Mouse (Mus musculus) c-Kit-positive CD71-positive TER-119-negative erythroid progenitor cells, embryonic 14.5 days (primary cell): ENCODE data around the gene Srms.

Experiments
- DNase-seq: peaks from one replicate; pipeline ENCODE4 v3.0.0-alpha.2; 2013; ENCODE audit warnings: low read depth

Gene Srms

DNA sequence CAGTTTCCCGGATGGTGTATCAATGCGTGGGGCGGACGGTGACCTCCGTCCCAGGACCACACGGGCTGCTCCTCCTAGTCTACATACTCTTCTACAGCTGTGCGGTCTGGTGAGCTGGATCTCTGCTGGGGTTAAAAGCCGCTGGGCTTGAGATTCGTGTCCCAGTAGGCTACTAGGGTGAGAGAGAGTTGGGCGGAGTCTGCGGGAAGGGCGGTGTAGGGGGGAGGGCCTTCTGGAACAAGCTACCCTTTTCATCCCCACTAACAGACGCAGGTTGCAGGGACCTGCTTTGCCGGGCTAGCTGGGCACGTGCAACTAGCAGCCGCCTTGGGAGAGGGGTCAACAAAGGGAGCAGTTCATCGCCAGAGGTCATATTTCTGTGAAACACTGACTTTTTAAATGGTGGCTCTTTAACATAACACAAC is at the start of gene Srms:
Gene Srms, minus strand, starts transcription at position 165 of the 425 bp plus-strand sequence.
- no peak for DNase-seq

- no peak for DNase-seq
Measured at GRCm38 (mm10) chr2:181253248-181253647, 40.3 kb upstream of the Srms start.

DNA sequence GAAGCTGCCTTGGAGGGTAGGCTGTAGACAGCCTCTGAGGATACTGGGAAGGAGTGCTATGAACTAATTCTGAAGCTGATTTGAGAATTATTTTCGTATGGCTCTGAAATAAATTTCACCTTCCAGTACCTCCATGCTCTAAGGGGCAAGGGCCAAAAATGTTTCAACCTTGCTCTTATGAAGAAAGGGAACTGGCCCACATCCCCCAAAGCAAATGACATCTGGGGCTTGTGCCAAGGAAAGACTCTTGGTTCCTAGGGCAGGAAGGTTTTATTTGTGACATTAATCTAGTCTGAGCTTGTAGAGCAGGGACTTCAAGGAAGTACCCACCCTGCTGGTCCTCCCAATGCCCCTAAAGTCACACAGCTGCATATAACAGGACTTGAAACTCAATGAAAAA is 38.9 kb upstream of the Srms start:
- no peak for DNase-seq

DNA sequence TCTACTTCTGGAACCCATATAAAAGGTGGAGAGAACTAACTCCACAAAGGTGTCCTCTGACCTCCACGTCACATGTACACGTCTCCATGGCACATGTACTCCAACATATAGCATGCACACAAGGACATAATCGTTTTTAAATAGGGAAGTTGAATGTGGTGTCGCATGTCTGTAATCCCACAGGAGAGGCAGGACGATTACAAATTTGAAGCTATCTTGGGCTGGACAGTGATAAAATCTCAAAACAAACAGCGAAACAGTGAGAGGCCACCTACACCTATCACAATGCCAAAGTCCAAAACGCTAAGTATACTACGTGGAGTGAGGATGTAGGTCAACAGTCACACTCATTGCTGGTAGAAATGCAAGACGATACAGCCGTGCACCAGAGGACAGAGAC is 36.2 kb upstream of the Srms start:
- no peak for DNase-seq

GRCm38 (mm10) chr2:181245031-181245430 is 32.0 kb upstream of the Srms start:
- no peak for DNase-seq

DNA sequence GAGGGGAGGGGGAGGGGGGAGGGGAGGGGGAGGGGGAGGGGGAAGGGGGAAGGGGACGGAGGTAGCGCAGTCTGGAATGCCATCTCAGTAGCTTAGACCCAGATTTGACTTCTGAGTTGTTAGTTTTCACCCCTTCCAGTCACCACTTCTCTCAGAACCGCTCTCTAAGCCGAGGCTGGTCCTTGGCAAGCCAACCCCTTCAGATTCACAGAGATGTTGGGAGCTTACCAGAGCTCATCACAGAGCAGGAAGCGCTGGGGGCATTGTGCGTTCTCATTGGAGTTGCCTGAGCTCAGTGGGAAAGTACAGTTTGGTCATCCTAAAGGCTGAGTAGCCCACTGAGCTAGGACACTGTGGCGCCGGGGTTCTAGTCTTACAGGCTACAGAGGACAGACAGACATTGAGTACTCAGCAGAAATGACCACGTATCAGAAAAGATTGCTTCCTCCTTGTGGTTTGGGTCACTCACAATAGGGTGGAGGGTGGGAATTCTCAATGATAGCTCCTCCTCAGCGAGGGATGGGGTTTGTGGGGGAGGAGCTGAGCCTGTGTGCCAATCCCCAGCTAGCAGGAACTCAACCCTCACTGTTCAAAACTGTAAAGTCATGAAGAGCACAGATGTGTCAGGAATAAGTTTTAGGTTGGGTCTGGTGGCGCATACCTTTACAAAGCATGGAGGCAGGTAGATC is 30.9 kb upstream of the Srms start:
- DNase-seq, result no peak

DNA sequence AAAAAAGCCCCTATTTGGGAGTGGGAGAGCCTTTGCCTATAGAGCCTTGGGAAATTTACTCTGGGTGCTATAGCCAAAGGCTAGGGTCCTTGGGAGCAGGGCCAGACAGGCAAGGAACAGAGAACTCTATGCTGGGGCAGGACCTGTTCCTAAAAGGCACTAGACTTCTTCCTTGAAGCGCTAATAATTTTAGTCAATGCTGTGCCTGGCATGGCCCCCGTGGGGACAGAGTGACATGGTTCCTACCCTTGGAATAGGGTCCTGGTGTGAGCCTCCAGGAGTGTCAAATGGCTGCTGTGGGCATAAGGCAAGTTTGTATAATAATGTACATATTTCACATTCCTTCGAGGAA is 29.3 kb upstream of the Srms start:
- DNase-seq, result no peak

- DNase-seq, result peak; percentile 64
Measured at GRCm38 (mm10) chr2:181241602-181242313, 28.8 kb upstream of the Srms start, which contains the start of gene Helz2. Gene Helz2 (minus strand): TSS chr2:181242027.

DNA sequence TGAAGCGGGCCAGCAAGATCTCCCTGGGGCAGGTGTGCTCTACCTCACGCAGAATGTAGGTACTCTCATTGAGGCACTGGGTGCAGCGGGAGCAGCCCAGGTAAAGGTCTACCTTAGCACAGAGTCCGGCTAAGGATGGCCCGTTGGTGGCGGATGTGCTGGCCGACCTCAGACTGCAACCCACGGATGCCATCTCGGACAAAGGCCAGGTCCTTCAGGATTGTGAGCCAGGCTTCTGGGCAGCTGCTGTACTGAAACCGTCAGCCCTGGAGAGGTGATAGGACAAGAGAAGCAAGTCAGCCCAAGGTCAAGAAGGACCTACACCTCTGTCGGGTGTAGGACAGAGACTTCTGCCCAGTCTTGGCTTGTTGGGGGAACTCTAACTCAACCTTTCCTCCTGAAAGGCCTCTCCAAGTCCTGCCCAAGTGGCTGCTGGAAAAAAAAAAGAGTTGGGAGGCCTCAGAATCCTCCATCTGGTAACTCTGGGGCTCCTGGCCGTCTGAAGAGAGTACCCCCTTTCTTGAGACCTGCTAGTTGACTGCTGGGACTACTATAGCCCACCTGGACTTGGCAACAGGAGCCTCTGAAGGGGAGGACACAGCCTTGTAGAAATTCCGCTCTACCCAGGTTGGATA is 27.9 kb upstream of the Srms start:
- DNase-seq, result no peak

DNA sequence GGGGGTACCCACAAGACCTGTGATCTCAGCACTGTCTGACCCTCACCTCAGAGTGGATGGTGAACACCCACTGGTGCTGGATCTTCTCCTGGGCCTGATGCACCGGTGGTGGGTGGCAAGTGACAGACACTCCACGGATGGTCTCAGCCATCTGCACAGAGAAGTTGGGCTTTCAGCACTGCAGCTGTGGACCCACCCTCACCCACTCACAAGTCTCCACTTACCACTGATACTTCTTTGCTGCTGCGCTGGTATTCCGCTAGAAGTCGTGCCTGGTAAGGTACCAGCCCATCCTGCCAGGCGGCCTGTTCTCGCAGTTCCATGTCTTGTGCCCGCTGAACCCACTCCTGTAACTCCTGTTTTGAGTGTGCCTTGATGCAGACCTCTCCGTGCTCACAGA is 26.3 kb upstream of the Srms start:
- no peak for DNase-seq

GRCm38 (mm10) chr2:181238861-181239260 is 25.9 kb upstream of the Srms start:
- no peak for DNase-seq

DNA sequence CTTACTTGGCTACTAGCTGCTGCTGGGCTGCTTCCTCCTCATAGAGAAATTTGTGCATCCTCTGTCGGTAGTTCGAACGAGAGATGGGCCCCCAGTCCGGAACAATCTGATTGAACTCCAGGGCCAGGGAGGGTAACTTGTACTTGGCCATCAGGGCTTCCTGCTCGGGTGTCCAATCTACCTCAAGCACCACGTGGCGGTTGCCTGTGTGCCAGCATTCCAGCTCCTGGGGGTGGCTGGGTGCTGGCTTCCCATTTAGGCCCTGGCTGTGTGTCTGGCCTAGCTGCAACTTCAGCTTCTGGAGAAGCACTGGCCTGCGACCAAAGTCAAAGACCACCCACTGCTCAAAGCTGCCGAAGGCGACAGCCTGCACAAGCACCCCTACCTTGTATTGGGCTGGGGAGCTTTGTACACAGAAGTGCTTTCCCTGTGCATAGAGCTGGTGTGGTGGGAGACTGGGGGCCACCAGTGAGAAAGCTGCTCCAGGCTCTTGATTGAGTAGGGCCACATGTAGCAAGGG is 25.2 kb upstream of the Srms start:
- no peak for DNase-seq

DNA sequence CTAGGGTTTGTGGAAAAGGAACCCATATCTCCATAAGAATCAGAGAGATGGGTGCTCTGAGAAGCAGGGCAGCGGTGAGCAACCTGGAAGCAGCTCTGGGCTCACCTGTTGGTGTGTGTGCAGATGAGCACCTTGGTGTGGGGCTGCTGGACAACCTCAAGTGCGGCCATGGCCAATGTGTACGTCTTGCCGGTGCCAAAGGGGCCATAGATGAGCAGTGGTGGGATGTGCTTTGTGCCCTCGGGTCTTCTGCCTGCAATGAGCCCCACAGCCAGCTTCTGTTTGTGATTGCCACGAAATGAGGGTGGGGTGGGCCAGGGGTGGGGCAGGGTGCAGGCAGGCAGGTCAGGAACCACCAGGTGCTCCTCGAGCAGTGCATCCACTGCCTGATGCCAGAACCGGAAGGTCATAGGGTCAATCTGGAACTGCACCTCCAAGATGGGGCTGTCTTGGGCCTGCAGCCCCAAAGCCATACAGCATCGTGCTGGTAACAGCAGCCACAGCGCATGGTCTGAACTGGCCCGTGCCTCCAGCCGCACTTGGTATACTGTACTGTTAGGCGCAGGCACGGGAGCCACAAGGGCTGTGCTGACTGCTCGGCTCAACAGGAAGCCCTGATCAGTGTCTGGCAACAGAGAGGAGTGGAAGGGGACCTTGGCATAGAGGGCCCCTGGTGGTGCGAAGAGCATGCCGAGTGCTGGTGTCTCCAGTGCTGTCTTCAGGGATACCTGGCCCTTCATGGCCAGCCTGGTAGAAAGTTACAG is 24.4 kb upstream of the Srms start:
- DNase-seq, result no peak

DNA sequence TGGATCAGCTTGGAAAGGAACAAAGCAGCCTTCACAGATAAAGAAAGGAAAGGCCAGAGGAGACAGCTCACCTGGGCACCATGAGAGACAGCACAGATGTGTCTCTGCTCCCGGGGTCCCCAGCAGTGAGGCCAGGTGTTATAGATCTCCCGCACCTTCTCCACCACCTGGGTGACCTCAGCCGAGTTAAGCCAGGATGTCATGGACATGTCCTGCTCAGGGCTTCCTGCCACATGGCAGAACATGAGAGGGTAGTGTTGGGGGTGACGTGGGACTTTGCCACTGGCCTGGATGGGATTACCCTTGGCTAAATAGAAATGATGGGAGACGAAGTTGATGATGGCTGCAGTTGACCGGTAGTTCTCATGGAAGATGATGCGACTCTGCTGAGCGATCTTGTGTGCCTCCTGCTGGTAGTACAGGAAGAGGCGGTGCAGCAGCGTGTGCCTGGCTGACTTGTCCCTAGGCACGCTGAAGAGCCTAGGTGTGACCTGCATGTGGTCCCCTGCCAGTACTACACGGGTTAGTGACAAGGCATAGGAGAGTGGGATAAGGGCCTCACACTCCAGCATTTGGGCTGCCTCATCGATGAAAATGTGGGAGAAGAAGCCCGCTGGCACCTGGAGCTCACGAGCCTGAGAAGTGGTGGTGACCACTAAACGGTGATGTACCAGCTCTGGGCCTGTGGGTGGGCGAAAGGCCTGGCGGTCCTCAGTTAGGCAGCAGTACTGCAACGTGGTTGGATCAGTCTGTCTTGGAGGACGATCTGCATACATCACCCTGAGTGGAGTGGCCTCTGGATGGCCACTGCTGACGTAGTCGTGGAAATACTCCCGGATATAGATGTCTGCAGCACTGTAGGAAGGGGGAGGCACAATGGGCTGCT is 22.9 kb upstream of the Srms start:
- DNase-seq, result no peak

- DNase-seq, result no peak
Measured at GRCm38 (mm10) chr2:181234680-181235079, 21.7 kb upstream of the Srms start.

GRCm38 (mm10) chr2:181233443-181233842 is 20.5 kb upstream of the Srms start:
- no peak for DNase-seq

GRCm38 (mm10) chr2:181231171-181231570 is 18.2 kb upstream of the Srms start:
- DNase-seq, result no peak

- DNase-seq, result no peak
Measured at GRCm38 (mm10) chr2:181228335-181228734, 15.3 kb upstream of the Srms start.

- no peak for DNase-seq
Measured at GRCm38 (mm10) chr2:181227122-181227521, 14.1 kb upstream of the Srms start.

GRCm38 (mm10) chr2:181224994-181225393 is 12.0 kb upstream of the Srms start:
- DNase-seq, result no peak

- no peak for DNase-seq
Measured at GRCm38 (mm10) chr2:181220361-181220760, 7.4 kb upstream of the Srms start.
